Mouse (Mus musculus): ENCODE measurements around the gene Parp3.

Parp3 gene

GRCm38 (mm10) chr9:106475046-106475445, 1.7 kb downstream of the Parp3 start:
- DNase-seq (ENCODE audit: low spot score in 2 of 2) = peak; percentile 3 to 12

DNA sequence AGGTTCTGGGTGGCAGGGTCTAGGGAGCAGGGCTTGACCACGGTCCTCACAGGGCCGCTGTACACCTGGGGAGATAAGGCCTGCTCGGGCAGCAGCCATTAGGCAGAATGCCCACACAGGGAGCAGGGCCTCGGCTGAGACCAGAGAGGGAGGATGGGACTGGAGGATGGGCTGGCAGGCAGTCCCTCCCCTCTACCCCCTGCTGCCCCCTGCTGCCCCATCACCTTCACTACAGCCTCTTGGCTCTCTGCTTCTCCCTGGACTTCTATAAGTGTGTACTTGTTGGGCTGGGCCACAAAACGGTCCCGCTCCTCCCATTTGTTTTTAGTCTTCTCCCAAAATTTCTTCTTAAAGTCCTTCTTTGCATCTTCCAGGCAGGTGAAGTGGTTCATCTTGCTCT, 2.3 kb downstream of the Parp3 start:
- DNase-seq (ENCODE audit: low spot score in 2 of 2) = peak; percentile 20 to 35

DNA sequence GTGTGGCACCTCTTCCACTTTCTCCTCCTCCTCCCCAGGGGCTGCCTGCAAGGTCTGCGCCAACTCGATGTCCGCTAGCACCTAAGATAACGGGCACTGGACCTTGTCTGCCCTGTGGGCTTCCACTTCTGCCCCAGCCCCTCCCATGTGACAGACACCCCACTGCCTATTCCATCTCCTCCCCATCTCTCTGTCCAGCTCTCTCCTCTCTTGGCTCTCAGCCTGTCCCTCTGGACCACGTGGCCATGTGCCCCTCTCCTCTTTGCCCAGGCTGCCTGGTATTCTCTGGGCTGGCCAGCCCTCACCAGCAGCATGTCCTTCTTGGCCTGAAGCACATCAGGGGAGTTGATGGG, 3.0 kb downstream of the Parp3 start:
- DNase-seq (ENCODE audit: low spot score in 2 of 2) = peak in 1 of 2 experiments; percentile 4

GRCm38 (mm10) chr9:106473081-106473752, 3.5 kb downstream of the Parp3 start:
- DNase-seq (ENCODE audit: low spot score in 2 of 2) = peak; percentile 2 to 7

DNA sequence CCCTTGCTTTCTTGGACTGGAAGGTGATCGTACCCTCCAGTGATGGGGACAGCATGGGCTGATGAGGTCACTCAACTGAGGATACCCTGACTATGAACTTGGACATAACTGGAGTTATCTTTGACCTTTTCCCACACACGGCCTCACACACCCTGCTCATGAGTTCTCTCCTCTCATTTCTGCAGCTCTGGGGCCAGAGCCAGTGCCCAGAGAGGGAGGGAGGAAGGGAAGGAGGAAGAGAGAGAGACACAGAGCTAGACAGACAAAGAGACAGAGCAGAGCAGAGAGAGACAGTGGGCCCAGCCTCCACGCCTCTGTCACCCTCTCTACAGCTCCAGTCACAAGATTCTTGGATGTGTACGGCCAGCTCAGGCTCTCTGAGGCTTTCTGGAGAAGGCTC, 4.4 kb downstream of the Parp3 start:
- DNase-seq (ENCODE audit: low spot score in 2 of 2) = peak in 1 of 2 experiments; percentile 9

GRCm38 (mm10) chr9:106471892-106472291, 4.9 kb downstream of the Parp3 start:
- peak; percentile 17 to 41 for DNase-seq (ENCODE audit: low spot score in 2 of 2)

- peak in 1 of 2 experiments; percentile 4 for DNase-seq (ENCODE audit: low spot score in 2 of 2)
Observed at GRCm38 (mm10) chr9:106470991-106471750, 5.6 kb downstream of the Parp3 start.

GRCm38 (mm10) chr9:106469776-106470175, 7.0 kb downstream of the Parp3 start:
- no peak for DNase-seq (ENCODE audit: low spot score in 2 of 2)

GRCm38 (mm10) chr9:106469317-106469716, 7.4 kb downstream of the Parp3 start:
- no peak for DNase-seq (ENCODE audit: low spot score in 2 of 2)

GRCm38 (mm10) chr9:106467746-106468145, 9.0 kb downstream of the Parp3 start:
- DNase-seq (ENCODE audit: low spot score in 2 of 2) = no peak

GRCm38 (mm10) chr9:106466721-106467120, 10.0 kb downstream of the Parp3 start:
- DNase-seq (ENCODE audit: low spot score in 2 of 2) = no peak

- no peak for DNase-seq (ENCODE audit: low spot score in 2 of 2)
Observed at GRCm38 (mm10) chr9:106465571-106466200, 11.1 kb downstream of the Parp3 start, which contains the start of gene Gpr62. Gene Gpr62 (minus strand): TSS chr9:106465938.

DNA sequence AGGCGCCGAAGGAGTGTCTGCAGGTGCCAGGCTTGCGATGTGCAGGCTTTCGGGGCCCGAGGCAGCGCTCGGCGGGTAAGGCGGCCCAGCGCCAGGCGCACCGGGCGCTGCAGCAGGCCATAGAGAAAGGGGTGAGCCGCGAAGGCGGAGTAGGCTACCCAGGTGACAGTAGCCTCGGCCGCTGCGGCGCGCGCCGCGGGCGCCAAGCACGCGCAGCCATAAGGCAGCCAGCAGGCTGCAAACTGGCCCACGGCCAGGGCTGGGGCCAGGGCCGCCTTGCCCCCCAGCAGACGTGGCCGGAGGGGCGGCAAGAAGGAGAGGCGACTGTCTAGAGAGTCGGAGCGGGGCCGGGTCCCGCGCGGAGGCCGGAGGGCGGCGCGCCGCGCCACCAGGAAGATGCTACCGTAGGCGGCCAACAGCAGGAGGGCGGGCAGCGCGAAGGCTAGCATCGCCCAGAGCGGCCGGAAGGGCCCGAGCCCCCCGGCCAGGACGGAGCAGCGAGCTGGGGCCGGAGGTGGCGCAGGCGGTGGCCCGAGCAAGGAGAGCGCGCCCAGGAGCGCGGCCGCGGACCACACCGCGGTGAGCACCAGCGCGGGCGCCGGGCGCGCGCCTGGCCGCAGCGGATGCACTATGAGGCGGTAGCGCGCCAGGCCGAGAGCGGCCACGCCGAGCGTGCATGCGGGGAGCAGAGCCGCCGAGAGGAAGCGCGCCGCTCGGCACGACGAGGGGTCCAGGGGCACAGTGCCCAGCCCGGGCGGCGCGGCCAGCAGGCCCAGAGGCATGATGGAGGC, 11.8 kb downstream of the Parp3 start:
- DNase-seq (ENCODE audit: low spot score in 2 of 2) = peak in 1 of 2 experiments; percentile 63

- DNase-seq (ENCODE audit: low spot score in 2 of 2) = no peak
Observed at GRCm38 (mm10) chr9:106463122-106464063, 13.4 kb downstream of the Parp3 start.

DNA sequence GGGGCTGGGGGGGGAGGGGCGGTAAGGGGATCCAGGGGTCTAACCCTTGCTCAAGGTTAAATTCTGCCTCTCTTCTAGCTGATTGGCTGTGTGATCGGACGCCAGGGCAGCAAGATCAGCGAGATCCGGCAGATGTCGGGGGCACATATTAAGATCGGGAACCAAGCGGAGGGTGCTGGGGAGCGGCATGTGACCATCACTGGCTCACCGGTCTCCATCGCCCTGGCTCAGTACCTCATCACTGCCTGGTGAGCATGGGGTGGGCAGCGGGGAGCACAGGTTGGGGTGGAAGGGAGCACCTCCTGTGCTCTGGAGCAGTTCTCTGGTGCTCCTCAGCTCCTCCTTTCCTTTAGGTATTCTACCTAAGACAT, 14.3 kb downstream of the Parp3 start:
- no peak for DNase-seq (ENCODE audit: low spot score in 2 of 2)

GRCm38 (mm10) chr9:106461641-106462429, 14.9 kb downstream of the Parp3 start:
- DNase-seq (ENCODE audit: low spot score in 2 of 2) = no peak

DNA sequence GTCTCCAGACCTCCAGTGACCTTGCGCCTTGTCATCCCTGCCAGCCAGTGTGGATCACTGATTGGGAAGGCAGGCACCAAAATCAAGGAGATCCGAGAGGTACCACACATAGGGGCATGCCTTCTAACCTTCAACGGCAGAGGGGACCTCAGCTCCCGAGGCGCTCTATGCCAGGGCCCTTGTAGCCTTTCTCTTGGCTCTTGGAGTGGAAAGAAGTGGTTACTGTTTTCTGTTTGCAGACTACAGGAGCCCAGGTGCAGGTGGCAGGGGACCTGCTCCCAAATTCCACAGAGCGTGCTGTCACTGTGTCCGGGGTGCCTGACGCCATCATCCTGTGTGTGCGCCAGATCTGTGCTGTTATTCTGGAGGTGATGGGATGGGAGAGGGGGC, 15.7 kb downstream of the Parp3 start:
- no peak for DNase-seq (ENCODE audit: low spot score in 2 of 2)

GRCm38 (mm10) chr9:106460401-106461025, 16.2 kb downstream of the Parp3 start:
- no peak for DNase-seq (ENCODE audit: low spot score in 2 of 2)

DNA sequence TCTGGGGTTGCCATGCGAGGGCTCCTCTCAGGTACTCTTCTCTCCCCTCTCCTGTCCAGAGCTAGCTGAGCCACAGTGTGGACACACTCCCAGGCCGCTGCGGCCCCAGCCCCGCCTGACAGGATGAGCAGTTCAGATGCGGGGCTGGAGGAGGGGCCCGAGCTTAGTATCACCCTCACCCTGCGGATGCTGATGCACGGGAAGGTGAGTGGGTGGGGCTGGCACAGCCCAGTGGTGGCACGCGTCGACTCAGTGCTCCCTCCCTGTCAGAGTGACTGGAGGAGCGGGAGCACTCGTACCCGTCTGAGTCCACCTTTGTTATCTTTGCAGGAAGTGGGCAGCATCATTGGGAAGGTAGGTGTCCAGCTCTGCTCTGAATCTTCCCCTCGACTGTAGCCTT, 16.8 kb downstream of the Parp3 start:
- DNase-seq (ENCODE audit: low spot score in 2 of 2) = no peak

GRCm38 (mm10) chr9:106457920-106458319, 18.8 kb downstream of the Parp3 start:
- DNase-seq (ENCODE audit: low spot score in 2 of 2) = no peak

Data from frontal cortex, postnatal 14 days (tissue).